Mouse (Mus musculus): ENCODE results near the gene Lypd1. TPM values are rescaled to one million over a fixed set of nuclear protein-coding genes. Genes with fewer than 3 reads are reported as not detected.

Gene Lypd1
- polyA plus RNA-seq, 1 experiment from 2014 or later = 18.9 TPM

DNA sequence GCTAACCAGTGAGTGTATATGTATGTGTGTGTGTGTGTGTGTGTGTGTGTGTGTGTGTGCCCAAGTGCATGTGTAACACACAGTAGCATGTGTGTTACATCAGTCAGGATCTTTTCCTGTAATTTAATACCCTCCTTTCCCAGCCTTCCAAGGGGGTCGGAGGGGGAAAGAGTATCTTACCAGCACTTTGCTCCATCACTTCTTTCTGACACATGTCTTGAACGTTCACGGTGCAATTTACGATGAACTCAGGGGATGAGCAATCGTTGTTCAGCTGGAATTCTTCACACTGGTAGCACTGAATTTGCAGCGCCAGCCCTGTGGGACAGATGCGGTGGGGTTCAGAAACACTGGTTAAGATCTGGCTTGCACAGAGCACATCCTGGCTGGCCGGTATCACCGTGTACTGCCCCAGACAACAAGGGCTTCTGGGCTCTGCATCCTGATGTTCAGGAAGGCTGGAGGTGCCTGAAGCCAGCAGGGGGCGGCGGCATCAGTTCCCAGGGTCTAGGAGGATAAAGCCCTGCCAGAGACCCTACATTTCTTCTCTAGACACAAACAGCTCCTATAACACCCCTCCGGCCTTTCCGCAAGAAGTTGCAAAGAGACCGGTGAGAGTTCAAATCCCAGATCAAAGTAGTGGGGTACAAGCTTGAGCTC is 2.6 kb downstream of the Lypd1 start:
- WGBS = 12% methylated on average over 14 of the region's 14 CpGs
- Histone ChIP-seq H3K4me1 (peaks cover 28% of the 10 kb centered on the region), H3K27ac (no peak overlapping the region), H3K9me3 (no peaks in the 10 kb centered on the region), H3K4me3 (no peak overlapping the region), H3K4me2 (replicated peaks) (peak overlapping the region; percentile 99), H3K27me3 (replicated peaks) (peaks cover 20% of the 10 kb centered on the region), H3K9ac (0 out of 2 replicates have a peak overlapping the region, but pooled peaks have one; percentile 54), H3K36me3 (no peaks in the 10 kb centered on the region)
- ATAC-seq (ENCODE audit: low FRiP score, low read depth) = peak; percentile 19; the same call in 1 of the 2 replicates

DNA sequence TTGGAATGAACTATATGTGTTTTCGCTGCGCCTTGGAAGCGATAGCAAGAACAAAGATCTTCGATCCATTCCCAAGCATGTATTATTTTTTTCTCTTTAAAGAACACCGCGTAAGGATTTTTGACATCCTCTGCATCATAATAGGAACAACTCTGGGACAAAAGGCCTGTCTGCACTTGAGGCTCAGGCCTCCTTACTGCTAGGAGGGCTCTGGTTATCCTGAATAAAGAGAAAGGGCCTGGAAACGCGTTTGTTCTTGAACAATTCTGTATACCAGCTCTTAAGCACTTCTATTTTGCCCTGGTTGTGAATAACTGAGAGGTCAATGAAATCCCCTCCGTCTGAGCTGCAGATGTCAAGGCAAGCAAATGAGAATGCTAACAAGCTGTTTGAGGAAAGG is 19.7 kb downstream of the Lypd1 start:
- Histone ChIP-seq H3K36me3 (no peaks in the 10 kb centered on the region), H3K4me1 (no peaks in the 10 kb centered on the region), H3K4me2 (replicated peaks) (no peak overlapping the region), H3K9me3 (no peaks in the 10 kb centered on the region), H3K27me3 (replicated peaks) (no peaks in the 10 kb centered on the region), H3K9ac (no peak overlapping the region), H3K4me3 (no peak overlapping the region), H3K27ac (no peak overlapping the region)
- WGBS = 75% methylated on average over 9 of the region's 9 CpGs
- no peak for ATAC-seq (ENCODE audit: low FRiP score, low read depth)

DNA sequence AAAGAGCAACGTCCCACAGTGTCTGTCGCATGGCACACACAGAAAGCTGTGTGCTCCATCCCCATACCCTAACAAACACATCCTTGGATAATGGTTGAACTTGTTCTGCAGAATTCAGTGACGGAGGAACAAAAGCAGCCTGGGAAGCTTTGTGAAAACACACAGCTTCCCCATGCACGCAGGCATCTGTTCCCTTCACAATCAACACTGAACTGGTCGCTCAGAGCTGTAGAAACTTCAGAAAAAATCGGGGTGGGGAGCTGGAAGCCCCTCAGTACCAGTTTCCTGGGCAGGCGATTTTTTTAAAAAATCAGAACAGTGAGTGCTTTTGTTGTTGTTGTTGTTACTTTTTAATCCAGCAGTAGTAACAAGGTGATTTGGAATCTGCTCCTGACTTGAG is 42.8 kb downstream of the Lypd1 start:
- no peak for ATAC-seq (ENCODE audit: low FRiP score, low read depth)
- H3K27ac ChIP-seq = no peak overlapping the region

GRCm38 (mm10) chr1:125858631-125859030 is 54.3 kb downstream of the Lypd1 start:
- Histone ChIP-seq H3K9me3 (no peaks in the 10 kb centered on the region), H3K27ac (no peak overlapping the region), H3K4me2 (replicated peaks) (no peak overlapping the region), H3K27me3 (replicated peaks) (no peaks in the 10 kb centered on the region), H3K4me3 (no peak overlapping the region), H3K9ac (no peak overlapping the region), H3K4me1 (no peaks in the 10 kb centered on the region; the same call in 1 of the 2 replicates), H3K36me3 (no peaks in the 10 kb centered on the region)
- ATAC-seq (ENCODE audit: low FRiP score, low read depth) = no peak
- WGBS = 63% methylated on average over 5 of the region's 5 CpGs

More for the DNA sequence above, 42.8 kb downstream of the Lypd1 start:
- Histone ChIP-seq H3K9me3 (no peaks in the 10 kb centered on the region), H3K4me3 (no peak overlapping the region), H3K4me1 (no peaks in the 10 kb centered on the region; the same call in 1 of the 2 replicates), H3K9ac (no peak overlapping the region), H3K4me2 (replicated peaks) (no peak overlapping the region), H3K36me3 (no peaks in the 10 kb centered on the region), H3K27me3 (replicated peaks) (no peaks in the 10 kb centered on the region)
- WGBS = 33% methylated on average over 7 of the region's 7 CpGs

DNA sequence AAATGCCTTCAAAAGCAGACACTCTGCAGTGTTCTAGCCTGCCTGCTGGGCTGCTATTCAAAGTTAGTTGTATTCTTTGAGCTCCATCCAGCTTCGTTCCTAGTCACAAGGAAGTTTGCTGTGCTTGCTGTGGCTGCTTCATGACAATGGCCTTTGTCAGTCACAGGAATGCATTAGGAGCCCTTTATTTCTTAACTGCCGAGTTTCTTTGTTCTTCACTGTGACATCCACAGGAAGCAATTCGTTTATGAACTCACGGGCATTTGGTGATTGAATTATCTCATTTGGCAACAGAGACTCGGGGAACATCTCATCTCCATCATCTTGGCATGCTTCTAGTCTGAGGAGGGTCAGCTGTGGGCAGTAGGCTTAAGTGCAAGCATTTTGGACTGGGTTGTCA is 58.3 kb downstream of the Lypd1 start:
- WGBS = 5% methylated on average over 5 of the region's 5 CpGs
- ATAC-seq (ENCODE audit: low FRiP score, low read depth) = no peak
- Histone ChIP-seq H3K27ac (no peak overlapping the region), H3K9ac (no peak overlapping the region), H3K36me3 (no peaks in the 10 kb centered on the region), H3K9me3 (0 out of 2 replicates have a peak, but pooled peaks cover 6% of the 10 kb centered on the region), H3K4me3 (no peak overlapping the region), H3K27me3 (replicated peaks) (no peaks in the 10 kb centered on the region), H3K4me1 (no peaks in the 10 kb centered on the region; the same call in 1 of the 2 replicates), H3K4me2 (replicated peaks) (no peak overlapping the region)

DNA sequence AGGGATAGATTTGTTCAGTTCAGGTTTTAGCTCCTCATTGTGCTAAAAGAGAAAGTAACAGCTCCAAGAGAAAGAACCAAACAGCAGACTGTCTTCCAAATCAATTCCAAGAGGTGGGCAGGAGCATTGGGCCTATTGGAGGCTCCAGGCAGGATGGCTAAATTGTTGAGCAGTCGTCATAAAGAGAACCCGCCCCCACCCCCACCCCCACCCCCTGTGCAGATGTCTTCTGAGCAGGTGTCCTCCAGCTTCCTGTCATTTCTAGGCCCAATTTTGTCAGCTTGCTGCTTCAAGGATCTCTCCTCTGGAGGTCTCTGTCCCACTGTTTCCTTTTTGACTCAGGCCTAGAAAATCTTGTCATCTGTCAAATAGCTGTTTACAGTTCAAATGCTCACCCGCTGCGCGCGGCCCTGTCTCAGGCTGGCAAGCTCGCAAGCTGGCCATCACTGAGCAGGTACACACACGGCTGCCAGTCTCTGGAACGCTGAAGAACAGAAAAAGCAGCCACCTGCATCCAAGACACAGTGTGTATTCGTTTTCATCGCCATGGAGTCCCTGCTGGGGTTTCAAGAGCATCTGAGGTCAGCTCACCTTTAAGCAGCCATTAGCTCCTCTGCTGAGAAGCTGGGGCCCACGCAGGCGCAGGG is 73.0 kb downstream of the Lypd1 start:
- H3K27me3 ChIP-seq (replicated peaks) = no peaks in the 10 kb centered on the region
- no peaks in the 10 kb centered on the region for H3K9me3 ChIP-seq
- WGBS = 48% methylated on average over 13 of the region's 13 CpGs
- no peak for ATAC-seq (ENCODE audit: low FRiP score, low read depth)
- H3K4me1 ChIP-seq = no peaks in the 10 kb centered on the region
- no peak overlapping the region for H3K27ac ChIP-seq
- no peak overlapping the region for H3K9ac ChIP-seq
- H3K4me3 ChIP-seq = no peak overlapping the region
- no peak overlapping the region for H3K4me2 ChIP-seq (replicated peaks)
- no peaks in the 10 kb centered on the region for H3K36me3 ChIP-seq

DNA sequence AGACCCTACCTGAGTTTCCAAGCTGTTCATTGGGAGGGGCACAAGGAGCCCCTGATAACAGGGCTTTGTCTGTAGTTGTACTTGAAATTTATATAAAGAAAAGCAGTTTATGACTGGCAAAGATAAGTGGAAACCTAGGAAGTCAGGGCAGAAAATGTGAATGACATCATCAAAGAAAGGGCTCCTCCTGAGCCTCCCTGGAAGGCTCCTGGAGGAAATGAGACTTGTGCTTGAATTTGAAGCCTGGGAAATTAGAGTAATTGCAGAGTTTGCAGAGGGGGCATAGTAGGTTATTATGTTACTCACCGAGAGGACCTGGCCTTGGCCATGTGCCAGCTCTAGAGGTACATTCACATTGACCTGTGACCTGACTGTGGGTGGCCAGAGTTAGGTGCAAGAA is 75.4 kb downstream of the Lypd1 start:
- no peak for ATAC-seq (ENCODE audit: low FRiP score, low read depth)
- Histone ChIP-seq H3K9ac (no peak overlapping the region), H3K4me1 (no peaks in the 10 kb centered on the region), H3K4me2 (replicated peaks) (no peak overlapping the region), H3K9me3 (no peaks in the 10 kb centered on the region), H3K27ac (no peak overlapping the region), H3K27me3 (replicated peaks) (no peaks in the 10 kb centered on the region), H3K4me3 (no peak overlapping the region), H3K36me3 (no peaks in the 10 kb centered on the region)
- WGBS = 45% methylated on average over 1 of the region's 1 CpGs

GRCm38 (mm10) chr1:125823611-125824010 is 89.3 kb downstream of the Lypd1 start:
- no peak overlapping the region for H3K27ac ChIP-seq
- no peak overlapping the region for H3K4me2 ChIP-seq (replicated peaks)
- ATAC-seq (ENCODE audit: low FRiP score, low read depth) = no peak
- no peak overlapping the region for H3K4me3 ChIP-seq
- no peaks in the 10 kb centered on the region for H3K9me3 ChIP-seq
- no peaks in the 10 kb centered on the region for H3K4me1 ChIP-seq
- WGBS = 83% methylated on average over 4 of the region's 4 CpGs
- H3K36me3 ChIP-seq = no peaks in the 10 kb centered on the region
- no peak overlapping the region for H3K9ac ChIP-seq
- H3K27me3 ChIP-seq (replicated peaks) = no peaks in the 10 kb centered on the region

DNA sequence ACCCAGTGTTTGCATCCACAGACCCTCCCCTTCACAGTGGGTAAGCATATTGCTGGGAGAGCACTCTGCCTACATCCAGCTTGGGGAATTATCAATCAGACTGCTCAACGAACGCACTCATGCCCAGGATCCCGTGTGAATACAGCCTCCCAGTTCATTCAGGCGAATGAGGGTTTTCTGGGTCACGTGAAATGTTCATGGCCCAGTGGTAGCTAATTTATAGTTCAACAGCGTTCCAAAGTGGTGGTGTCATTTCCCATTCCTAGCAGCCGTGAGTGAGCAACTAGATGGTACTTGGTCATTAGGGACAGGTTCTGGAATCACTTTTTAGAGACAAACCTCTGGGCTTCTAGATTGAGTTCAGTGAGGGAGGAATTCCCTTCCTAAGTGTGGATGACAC is 91.8 kb downstream of the Lypd1 start:
- Histone ChIP-seq H3K27ac (no peak overlapping the region), H3K4me3 (no peak overlapping the region), H3K27me3 (replicated peaks) (no peaks in the 10 kb centered on the region), H3K9ac (no peak overlapping the region), H3K4me2 (replicated peaks) (no peak overlapping the region), H3K9me3 (no peaks in the 10 kb centered on the region), H3K4me1 (no peaks in the 10 kb centered on the region), H3K36me3 (no peaks in the 10 kb centered on the region)
- 55% methylated on average over 7 of the region's 7 CpGs for WGBS
- ATAC-seq (ENCODE audit: low FRiP score, low read depth) = no peak

Other genes with a start within 250 kb of the Lypd1 start
- gene Gpr39, start 236.1 kb downstream of the Lypd1 start, polyA plus RNA-seq (2016; fragmentation: Nextera tagmentation; extraction: Ambion mirVana) = not detected in 2 replicates